ENCODE assay signal across 8 mouse cellular contexts in the genomic region with DNA sequence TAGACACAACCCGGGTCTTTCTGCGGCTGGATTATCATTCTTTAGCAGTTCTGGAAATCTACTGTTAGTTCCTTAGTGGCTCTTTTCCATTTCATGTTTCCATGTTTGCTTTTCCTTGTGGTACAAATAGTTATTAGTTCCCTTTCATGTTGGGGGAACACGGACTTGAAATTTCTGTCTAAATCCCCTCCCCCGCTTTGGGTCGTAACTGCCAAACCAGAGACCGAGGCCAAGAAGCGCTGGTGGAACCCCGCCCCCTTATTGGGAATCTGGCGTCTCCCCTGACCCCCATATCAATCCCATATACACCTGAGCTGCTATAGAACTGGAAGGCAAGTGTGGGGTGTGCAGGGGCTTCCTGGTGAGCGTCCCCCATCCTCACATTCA. TPM values are rescaled to one million over a fixed set of nuclear protein-coding genes. Genes with fewer than 3 reads are reported as not detected.
A peak's percentile ranks its signal among the peaks of the same experiment; 100 is the strongest.
DNase-seq lines count a peak whose midpoint lies in the region; ATAC-seq and TF ChIP-seq lines count a peak whose summit lies in the region.

No protein-coding gene starts in this region.

- peaks cover 27% of the 10 kb centered on the region for H3K27me3 ChIP-seq in embryonic facial prominence, embryonic 13.5 days
- peaks cover 14% of the 10 kb centered on the region; the same call in 1 of the 2 replicates for H3K27me3 ChIP-seq in midbrain, postnatal 0 days (ENCODE audit: insufficient read depth, low read length)

- H3K9ac ChIP-seq in embryonic facial prominence, embryonic 13.5 days, result peak overlapping the region; percentile 70
- no peak overlapping the region for H3K9ac ChIP-seq in midbrain, postnatal 0 days (replicated peaks; ENCODE audit: low read length, poor library complexity, severe bottlenecking)

- peak overlapping the region; percentile 94 for H3K4me2 ChIP-seq in embryonic facial prominence, embryonic 13.5 days
- H3K4me2 ChIP-seq in midbrain, postnatal 0 days (ENCODE audit: low read depth, low read length, poor library complexity, severe bottlenecking), result peak overlapping the region; percentile 100

- whole genome bisulfite sequencing in embryonic facial prominence, embryonic 13.5 days, result 1% methylated on average over 10 of the region's 10 CpGs
- 5% methylated on average over 10 of the region's 10 CpGs for WGBS in midbrain, postnatal 0 days

- H3K9me3 ChIP-seq in embryonic facial prominence, embryonic 13.5 days, result no peaks in the 10 kb centered on the region
- H3K9me3 ChIP-seq in midbrain, postnatal 0 days (ENCODE audit: low read length), result no peaks in the 10 kb centered on the region

- no peak for DNase-seq in left cerebral cortex, adult 2 months (ENCODE audit: extremely low spot score in 1 of 2, low spot score in 2 of 2)
- DNase-seq in left cerebral cortex, adult 11 months (ENCODE audit: low spot score), result no peak
- DNase-seq in kidney, adult 9 months, result peak; percentile 47
- DNase-seq in midbrain, postnatal 0 days (ENCODE audit: low spot score), result no peak
- DNase-seq in urinary bladder, adult 18-20 months (ENCODE audit: low spot score in 2 of 2), result no peak
- no peak for DNase-seq in left cerebral cortex, postnatal 14 days (ENCODE audit: low spot score in 2 of 2)
- DNase-seq in spleen, postnatal 4 days (ENCODE audit: low spot score in 2 of 2), result no peak

- intact Hi-C loops in left cerebral cortex, adult 2 months (cut with DNase I), result loop anchor here (2.0 kb wide), 1 partner anchor 15 kb away; a partner anchor contains a TSS
- intact Hi-C loops in left cerebral cortex, postnatal 14 days (cut with DNase I), result no loop called here

- TF ChIP-seq CTCF in left cerebral cortex, adult 2 months (IDR thresholded peaks at IDR 0.05), result no peak
- no peak for TF ChIP-seq CTCF in midbrain, postnatal 0 days (IDR thresholded peaks at IDR 0.05)

- peak overlapping the region; percentile 49 for H3K4me3 ChIP-seq in left cerebral cortex, adult 2 months
- peak overlapping the region; percentile 56 for H3K4me3 ChIP-seq in embryonic facial prominence, embryonic 13.5 days
- peak overlapping the region; percentile 38; the same call in 1 of the 2 replicates for H3K4me3 ChIP-seq in midbrain, postnatal 0 days (ENCODE audit: low read depth, low read length)

- no peak for ATAC-seq in embryonic facial prominence, embryonic 13.5 days (ENCODE audit: insufficient number of reproducible peaks, insufficient read depth, low FRiP score, low TSS enrichment, low read depth)
- ATAC-seq in midbrain, postnatal 0 days (ENCODE audit: low FRiP score), result no peak

- H3K27ac ChIP-seq in left cerebral cortex, adult 2 months, result peak overlapping the region; percentile 85; the same call in 1 of the 2 replicates
- peak overlapping the region; percentile 89 for H3K27ac ChIP-seq in embryonic facial prominence, embryonic 13.5 days
- H3K27ac ChIP-seq in midbrain, postnatal 0 days (ENCODE audit: low read depth, low read length), result no peak overlapping the region

- peaks cover 54% of the 10 kb centered on the region for H3K4me1 ChIP-seq in embryonic facial prominence, embryonic 13.5 days
- H3K4me1 ChIP-seq in midbrain, postnatal 0 days (ENCODE audit: insufficient read depth, low read length), result peaks cover 19% of the 10 kb centered on the region

- no peaks in the 10 kb centered on the region for H3K36me3 ChIP-seq in embryonic facial prominence, embryonic 13.5 days
- H3K36me3 ChIP-seq in midbrain, postnatal 0 days (ENCODE audit: insufficient read depth, low read length), result no peaks in the 10 kb centered on the region

RNA-seq across cellular contexts. Expression of a gene that starts 0.8 kb away (rescaled TPM):
- total RNA-seq in left cerebral cortex, adult 2 months (2021), result 10 to 100 TPM; 12.4 to 13.2 TPM
- 1.7 and 2.1 TPM in 2 replicates for polyA plus RNA-seq in embryonic facial prominence, embryonic 13.5 days (2015; fragmentation: Nextera tagmentation; extraction: Ambion mirVana)
- 2.2 and 4.4 TPM in 2 replicates for total RNA-seq in midbrain, postnatal 0 days (2014; rRNA removed)
- 0.53 and 0.88 TPM in 2 replicates for polyA plus RNA-seq in midbrain, postnatal 0 days (2015; fragmentation: Nextera tagmentation; extraction: Ambion mirVana)
- total RNA-seq in left cerebral cortex, postnatal 14 days (2021), result 1 to 10 TPM; 8.0 to 9.1 TPM

RNA-seq across cellular contexts. Expression of a gene that starts 7.2 kb away (rescaled TPM):
- 1 to 10 TPM; 1.1 to 3.5 TPM for total RNA-seq in left cerebral cortex, adult 2 months (2021)
- not detected in 2 replicates for polyA plus RNA-seq in embryonic facial prominence, embryonic 13.5 days (2015; fragmentation: Nextera tagmentation; extraction: Ambion mirVana)
- total RNA-seq in midbrain, postnatal 0 days (2014; rRNA removed), result 1.8 and 2.3 TPM in 2 replicates
- polyA plus RNA-seq in midbrain, postnatal 0 days (2015; fragmentation: Nextera tagmentation; extraction: Ambion mirVana), result 0.27 TPM in 1 of 2 replicates, not detected in the other
- 1 to 10 TPM; 1.6 to 4.0 TPM for total RNA-seq in left cerebral cortex, postnatal 14 days (2021)

RNA-seq across cellular contexts. Expression of a gene that starts 16.3 kb away (rescaled TPM):
- total RNA-seq in left cerebral cortex, adult 2 months (2021), result 10 to 100 TPM; 34.5 to 37.8 TPM
- polyA plus RNA-seq in embryonic facial prominence, embryonic 13.5 days (2015; fragmentation: Nextera tagmentation; extraction: Ambion mirVana), result 29.4 and 29.5 TPM in 2 replicates
- 32.0 and 34.1 TPM in 2 replicates for total RNA-seq in midbrain, postnatal 0 days (2014; rRNA removed)
- polyA plus RNA-seq in midbrain, postnatal 0 days (2015; fragmentation: Nextera tagmentation; extraction: Ambion mirVana), result 26.0 and 29.3 TPM in 2 replicates
- total RNA-seq in left cerebral cortex, postnatal 14 days (2021), result 10 to 100 TPM; 30.6 to 31.4 TPM

RNA-seq across cellular contexts. Expression of a gene that starts 22.8 kb away (rescaled TPM):
- 1 to 10 TPM; 1.8 to 2.3 TPM for total RNA-seq in left cerebral cortex, adult 2 months (2021)
- polyA plus RNA-seq in embryonic facial prominence, embryonic 13.5 days (2015; fragmentation: Nextera tagmentation; extraction: Ambion mirVana), result 513 and 525 TPM in 2 replicates
- total RNA-seq in midbrain, postnatal 0 days (2014; rRNA removed), result 22.4 and 29.2 TPM in 2 replicates
- polyA plus RNA-seq in midbrain, postnatal 0 days (2015; fragmentation: Nextera tagmentation; extraction: Ambion mirVana), result 68.6 and 69.6 TPM in 2 replicates
- 1 to 10 TPM; 3.5 to 4.0 TPM for total RNA-seq in left cerebral cortex, postnatal 14 days (2021)

RNA-seq across cellular contexts. Expression of a gene that starts 22.8 kb away (rescaled TPM):
- total RNA-seq in left cerebral cortex, adult 2 months (2021), result 10 to 100 TPM; 12.9 to 16.4 TPM
- polyA plus RNA-seq in embryonic facial prominence, embryonic 13.5 days (2015; fragmentation: Nextera tagmentation; extraction: Ambion mirVana), result 91.4 and 93.3 TPM in 2 replicates
- 21.7 and 24.9 TPM in 2 replicates for total RNA-seq in midbrain, postnatal 0 days (2014; rRNA removed)
- polyA plus RNA-seq in midbrain, postnatal 0 days (2015; fragmentation: Nextera tagmentation; extraction: Ambion mirVana), result 11.0 and 12.7 TPM in 2 replicates
- 10 to 100 TPM; 12.6 to 14.5 TPM for total RNA-seq in left cerebral cortex, postnatal 14 days (2021)
